Mouse (Mus musculus) spleen, postnatal 14 days (tissue): ENCODE measurements around the gene Mrpl12.

ENCODE experiments used
- DNase-seq, 2 experiments: peaks; one replicate each; pipeline ENCODE4 v3.0.0; 2021 to 2022; ENCODE audit warnings: low spot score in 2 of 2

Mrpl12 gene

GRCm38 (mm10) chr11:120484265-120484981 lies at the start of gene Mrpl12:
Gene Mrpl12 (plus strand): TSS chr11:120484613.
- peak; percentile 74 to 79 for DNase-seq

DNA sequence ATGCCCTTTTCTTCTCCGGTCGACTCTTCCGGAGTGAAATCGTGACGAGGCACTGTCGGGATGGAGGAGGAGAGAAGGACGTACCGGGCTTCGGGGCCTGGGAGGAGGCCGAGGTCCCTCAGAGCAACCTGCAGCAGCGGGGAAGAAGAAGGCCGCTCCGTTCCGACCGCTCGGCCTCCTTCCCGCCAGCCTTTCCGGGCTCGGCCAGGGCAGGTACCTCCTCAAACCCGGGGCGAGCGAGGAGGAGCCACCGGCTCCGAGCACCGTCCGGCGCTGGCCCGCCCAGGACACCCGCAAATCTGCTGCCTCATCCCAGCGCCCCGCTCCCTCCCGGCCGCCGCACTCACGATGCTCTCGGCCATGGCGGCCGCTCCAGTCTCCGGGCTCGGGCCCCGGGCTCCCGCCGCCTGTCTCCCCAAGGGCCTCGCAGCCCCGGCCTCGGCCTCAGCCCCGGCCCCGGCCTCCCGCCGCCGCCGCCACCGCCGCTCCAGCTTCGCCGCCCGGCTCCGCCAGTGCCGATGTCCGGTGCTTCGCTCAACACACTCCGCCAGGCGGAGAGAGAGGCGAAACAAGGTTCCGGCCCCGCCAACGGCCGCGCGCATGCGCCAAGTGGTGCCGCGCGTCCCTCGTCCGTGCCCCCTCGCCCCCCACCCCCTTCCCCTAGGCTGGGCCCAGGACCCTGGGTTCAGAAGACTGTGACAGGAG lies 47.1 kb upstream of the Mrpl12 start, which contains the start of gene Nploc4:
Gene Nploc4, minus strand, starts transcription at position 557 of the 705 bp plus-strand sequence.
- peak; percentile 84 to 91 for DNase-seq

DNA sequence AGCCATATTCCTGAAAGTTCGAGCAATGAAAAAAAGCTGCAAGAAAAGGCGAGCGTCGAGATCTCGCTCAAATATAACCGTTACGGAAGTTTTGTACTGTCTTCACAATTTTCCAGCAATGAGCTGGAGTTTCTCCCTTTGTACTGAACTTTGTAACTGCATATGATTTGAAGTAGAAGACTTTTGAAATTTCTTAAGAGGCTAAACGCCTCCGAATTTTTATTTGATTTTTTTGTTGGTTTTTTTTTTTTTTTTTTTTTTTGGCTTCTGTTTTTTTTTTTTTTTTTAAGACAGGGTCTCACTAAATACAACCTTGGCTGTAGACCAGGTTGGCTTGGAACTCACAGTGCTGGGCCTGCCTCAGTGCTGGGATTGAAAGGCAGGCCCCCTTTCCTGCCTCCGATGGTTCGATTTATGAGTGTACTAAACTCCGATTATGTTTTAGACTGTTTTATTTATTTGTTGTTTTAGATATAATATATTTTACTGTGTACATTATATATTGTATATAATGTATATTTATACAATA lies 46.5 kb upstream of the Mrpl12 start:
- no peak for DNase-seq

DNA sequence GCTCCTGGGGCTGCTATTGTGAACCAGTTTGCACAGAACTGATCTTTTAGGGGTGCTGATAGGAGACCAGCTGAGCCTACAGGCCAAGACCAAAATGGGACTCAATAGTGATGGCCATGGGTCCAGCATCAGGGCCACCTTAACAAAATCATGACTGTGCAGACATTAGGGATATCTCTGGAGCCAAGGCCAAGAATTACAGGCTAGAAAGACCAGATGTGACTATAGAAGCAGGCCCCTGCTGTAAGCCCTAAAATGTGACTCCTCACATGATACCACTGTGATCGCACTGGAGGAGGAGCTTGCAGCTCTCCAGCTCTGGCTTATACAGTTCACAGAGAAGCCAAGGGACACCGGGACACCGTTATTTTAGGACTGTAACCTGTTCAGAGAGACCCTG lies 42.1 kb upstream of the Mrpl12 start, which contains the start of gene Tspan10:
Gene Tspan10, plus strand, starts transcription at position 301 of the 400 bp plus-strand sequence.
- DNase-seq: no peak

DNA sequence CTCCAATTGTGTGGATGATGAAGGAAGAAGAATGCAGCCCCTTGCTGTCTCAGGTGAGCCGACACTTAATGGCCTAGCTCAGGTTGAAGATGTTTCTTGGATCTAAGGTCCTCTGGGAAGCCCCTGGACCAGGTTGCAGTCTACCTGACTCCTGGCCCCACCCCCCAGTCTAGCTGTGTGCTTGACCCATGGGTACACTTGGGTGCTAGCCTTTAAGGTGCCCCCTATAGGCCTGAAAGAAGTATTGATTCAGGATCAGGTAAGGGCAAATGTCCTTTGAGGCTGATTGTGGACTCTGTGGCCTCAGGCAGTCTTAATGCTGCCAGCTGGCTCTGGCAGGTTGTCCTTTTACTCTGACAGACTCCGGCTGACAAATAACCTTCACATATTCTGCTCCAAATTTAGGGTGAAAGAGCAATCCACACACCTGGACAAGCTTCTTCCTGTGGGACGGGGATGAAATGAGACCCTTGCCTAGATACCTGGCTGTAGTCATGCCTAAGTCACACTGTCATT lies 41.6 kb upstream of the Mrpl12 start:
- DNase-seq: no peak

DNA sequence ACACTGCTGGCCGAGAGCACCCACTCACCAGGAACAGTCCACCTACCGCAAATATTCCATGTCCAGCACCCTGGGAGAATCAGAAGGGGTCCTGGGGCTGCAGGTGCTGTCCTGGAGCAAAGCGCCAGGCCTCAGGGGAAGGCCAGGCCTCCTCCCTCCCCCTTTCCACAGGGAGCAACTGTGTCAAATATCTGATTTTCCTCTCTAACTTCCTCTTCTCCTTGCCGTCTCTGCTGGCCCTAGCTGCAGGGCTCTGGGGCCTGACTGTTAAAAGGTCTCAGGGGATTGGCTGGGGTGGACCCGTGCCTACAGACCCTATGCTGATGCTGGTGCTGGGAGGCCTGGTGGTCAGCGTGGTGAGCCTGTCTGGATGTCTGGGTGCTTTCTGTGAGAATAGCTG lies 40.3 kb upstream of the Mrpl12 start:
- DNase-seq: no peak

DNA sequence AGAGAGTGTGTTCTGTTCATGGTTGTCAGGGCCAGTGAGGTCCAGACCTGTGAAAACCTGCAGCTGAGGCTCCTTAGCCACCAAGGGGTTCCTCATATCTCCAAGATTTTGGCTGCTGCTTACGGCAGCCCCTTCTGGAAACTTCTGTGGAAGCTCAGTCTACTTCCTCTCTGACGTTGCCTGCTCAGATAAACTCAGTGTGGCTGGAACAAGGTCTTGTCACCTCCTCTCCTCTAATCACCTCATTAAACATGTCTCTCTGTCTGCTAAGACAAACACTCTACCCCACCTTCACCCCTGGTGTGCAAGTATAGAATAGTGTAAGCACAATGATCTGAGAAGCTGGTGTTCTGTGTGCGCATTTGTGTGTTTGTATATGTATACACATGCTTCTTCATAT lies 38.9 kb upstream of the Mrpl12 start:
- no peak for DNase-seq

DNA sequence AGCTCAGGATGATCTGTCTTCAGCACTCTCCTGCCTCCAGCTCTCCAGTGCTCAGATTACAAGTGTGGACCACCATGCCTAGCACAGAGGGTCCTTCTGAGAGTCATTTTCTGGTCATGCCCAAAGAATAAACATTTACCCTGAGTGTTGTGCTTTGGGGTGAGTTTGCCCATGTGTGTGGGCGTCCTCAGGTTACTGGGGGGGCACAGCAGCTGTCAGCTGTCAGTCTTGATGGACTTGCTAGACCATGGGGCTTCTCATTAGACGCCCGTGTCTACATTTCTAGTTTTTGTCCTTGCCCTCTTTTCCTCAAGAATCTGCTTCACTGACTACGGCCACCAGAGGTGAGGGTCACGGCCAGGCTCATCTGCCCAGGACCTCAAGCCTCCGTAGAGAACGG lies 37.2 kb upstream of the Mrpl12 start:
- no peak for DNase-seq

DNA sequence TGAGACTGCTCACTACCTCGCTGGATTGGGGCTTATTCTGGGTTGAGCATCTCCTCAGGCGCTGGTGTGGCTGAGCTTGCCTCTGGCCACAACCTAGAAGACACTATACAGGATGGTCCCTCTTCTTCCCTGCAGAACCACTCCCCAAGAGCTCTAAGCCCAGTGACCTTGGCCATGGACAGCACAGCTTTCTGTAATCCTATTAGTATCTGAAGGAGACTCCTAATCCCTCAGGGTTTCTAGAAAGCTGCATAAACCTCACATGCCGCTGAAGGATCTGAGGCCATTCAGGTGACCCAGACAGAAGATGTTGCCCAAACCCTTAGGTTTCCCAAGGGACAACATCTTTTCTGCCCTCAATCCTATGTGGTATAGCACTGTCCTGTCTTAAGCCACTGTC lies 32.2 kb upstream of the Mrpl12 start:
- no peak for DNase-seq

DNA sequence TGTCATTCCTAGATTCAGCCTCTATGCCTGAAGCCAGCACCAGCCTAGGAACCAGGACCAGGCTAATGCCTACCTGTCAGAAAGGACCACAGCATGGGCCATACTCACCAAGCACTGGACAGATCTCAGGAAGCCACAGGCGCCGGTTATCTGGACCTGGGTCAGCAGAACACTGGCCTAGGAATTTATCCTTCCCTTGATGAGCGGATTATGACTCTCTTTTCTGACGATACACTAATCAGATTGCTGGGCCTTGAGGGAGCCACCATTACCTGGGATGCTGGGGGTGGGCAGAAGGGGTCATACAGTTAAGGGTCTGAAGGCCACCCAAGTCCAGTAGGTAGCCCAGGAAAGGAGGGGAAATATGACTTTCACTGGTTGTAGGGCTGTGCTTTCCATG lies 31.1 kb upstream of the Mrpl12 start, which contains the start of gene Pde6g:
Gene Pde6g, minus strand, starts transcription at position 195 of the 400 bp plus-strand sequence.
- no peak for DNase-seq

DNA sequence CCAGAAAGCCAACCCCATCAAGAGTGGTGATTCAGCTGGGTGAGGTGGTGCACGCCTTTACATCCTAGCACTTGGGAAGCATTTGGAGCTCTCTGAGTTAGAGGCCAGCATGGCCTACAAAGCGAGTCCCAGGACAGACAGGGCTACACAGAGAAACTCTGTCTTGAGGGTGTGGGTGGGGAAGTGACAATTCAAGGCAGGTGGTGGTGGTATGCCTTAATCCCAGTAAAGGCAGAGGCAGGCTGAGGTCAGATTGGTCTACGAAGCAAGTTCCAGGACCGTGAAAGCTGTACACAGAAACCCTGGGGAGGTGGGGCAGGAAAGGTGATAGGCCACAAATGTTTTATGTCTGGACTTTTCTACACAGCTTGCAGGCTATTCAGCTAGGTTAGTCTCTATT lies 29.4 kb upstream of the Mrpl12 start:
- no peak for DNase-seq

- no peak for DNase-seq
Measured at GRCm38 (mm10) chr11:120455413-120455812, 29.0 kb upstream of the Mrpl12 start.

- DNase-seq: no peak
Measured at GRCm38 (mm10) chr11:120457370-120457769, 27.0 kb upstream of the Mrpl12 start.

DNA sequence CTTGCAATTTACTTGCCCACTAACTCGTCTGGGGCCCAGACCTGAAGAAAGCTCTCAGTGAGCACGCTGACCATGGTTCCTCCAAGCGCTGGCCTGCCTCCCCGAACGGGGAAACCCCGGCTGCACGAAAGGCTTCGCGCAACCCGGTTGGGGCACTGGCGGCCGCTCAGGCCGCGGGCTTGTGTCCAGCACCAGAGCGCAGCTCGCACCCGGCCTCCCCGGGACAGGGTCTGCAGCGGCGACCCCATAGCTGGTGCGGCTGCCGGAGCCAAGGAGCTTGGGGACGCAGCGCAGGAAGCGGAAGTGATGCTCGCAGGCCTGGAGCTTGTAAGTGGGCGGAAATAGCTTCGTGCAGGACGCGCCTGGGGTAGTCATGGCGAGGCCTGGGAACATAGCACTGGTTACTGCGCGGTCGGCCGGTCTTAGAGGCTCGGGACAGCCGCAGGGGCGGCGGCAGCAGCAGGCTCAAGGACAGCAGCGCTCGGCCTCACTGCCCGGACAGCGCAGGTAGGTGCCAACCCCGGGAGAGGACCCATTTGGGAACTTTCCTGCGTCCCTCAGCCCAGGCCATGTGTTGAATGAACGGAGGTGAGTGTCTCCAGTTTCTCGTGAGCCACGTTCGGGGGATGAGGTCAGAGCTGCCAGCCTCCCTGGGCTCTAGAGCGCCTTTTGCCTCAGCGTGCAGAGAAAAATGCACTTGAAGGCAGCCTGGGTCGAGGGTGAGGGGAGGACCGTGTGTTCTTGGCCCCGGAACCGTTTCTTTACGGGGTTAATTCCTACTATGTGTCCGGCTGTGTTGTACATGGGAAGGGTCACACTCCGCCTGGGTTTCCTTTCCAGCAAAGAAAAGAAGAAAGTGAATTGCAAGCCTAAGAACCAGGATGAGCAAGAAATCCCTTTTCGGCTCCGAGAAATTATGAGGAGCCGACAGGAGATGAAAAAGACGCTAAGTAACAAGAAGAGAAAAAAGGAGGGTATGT lies 26.4 kb upstream of the Mrpl12 start, which contains the start of the genes Oxld1 and Ccdc137:
Gene Oxld1, minus strand, starts transcription at position 297 of the 980 bp plus-strand sequence.
Gene Ccdc137, plus strand, starts transcription at position 344 of the 980 bp plus-strand sequence.
- DNase-seq: peak; percentile 50 to 63

DNA sequence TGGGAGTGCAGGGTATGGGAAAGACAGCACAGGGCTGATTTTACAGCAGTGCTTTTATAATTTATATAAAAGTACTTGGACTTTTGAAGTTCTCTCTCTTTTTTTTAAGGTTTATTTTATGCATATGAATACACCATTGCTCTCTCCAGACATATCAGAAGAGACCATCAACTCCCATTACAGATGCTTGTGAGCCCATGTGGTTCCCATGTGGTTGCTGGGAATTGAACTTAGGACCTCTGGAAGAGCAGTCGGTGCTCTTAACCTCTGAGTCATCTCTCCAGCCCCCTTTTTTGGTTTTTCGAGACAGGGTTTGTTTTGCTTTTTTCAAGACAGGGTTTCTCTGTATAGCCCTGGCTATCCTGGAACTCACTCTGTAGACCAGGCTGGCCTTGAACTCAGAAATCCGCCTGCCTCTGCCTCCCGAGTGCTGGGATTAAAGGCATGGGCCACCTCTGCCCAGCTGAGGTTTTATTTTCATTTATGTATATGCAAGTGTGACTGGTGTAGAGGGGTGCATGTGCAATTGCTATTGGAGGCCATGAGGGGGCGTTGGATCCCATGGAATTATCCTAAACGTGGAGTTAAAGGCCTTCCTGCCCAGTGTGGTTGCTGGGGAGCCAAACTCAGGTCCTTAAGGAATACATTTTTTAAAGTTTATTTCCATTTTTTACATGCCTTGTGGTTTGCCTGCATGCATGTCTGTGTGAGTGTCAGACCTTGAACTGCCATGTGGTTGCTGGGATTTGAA lies 25.4 kb upstream of the Mrpl12 start:
- DNase-seq: no peak

- DNase-seq: no peak
Measured at GRCm38 (mm10) chr11:120463536-120463935, 20.9 kb upstream of the Mrpl12 start.

GRCm38 (mm10) chr11:120464365-120464764 lies 20.0 kb upstream of the Mrpl12 start:
- no peak for DNase-seq

GRCm38 (mm10) chr11:120465521-120465920 lies 18.9 kb upstream of the Mrpl12 start:
- no peak for DNase-seq

GRCm38 (mm10) chr11:120467051-120467735 lies 17.2 kb upstream of the Mrpl12 start, which contains the start of gene Arl16:
Gene Arl16 (minus strand): TSS chr11:120467607.
- DNase-seq: peak; percentile 88 to 89

DNA sequence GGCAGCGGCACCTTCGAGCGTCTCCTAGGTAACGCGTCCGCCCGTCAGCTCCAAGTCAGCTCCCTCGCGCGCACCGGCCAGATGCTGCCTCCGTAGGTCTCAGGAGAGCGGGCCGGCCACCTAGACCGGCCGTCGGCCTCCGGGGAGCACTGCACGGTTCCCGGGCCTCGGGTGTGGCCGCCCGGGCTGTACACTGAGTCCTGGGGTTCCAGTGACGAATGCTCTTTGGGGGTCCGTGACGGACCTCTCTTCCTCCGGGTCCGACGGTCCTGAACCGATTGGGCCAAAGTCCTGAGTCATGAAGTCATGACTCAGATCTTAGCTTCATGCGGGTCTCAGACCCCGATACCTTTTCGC lies 16.7 kb upstream of the Mrpl12 start:
- DNase-seq: no peak
